Mouse (Mus musculus) urinary bladder, postnatal 14 days (tissue): Measurements from ENCODE around the gene Gnl1.

ENCODE experiments used
- DNase-seq: peaks from one replicate; pipeline ENCODE4 v3.0.0; 2021; ENCODE audit warnings: low spot score

Gnl1 gene

DNA sequence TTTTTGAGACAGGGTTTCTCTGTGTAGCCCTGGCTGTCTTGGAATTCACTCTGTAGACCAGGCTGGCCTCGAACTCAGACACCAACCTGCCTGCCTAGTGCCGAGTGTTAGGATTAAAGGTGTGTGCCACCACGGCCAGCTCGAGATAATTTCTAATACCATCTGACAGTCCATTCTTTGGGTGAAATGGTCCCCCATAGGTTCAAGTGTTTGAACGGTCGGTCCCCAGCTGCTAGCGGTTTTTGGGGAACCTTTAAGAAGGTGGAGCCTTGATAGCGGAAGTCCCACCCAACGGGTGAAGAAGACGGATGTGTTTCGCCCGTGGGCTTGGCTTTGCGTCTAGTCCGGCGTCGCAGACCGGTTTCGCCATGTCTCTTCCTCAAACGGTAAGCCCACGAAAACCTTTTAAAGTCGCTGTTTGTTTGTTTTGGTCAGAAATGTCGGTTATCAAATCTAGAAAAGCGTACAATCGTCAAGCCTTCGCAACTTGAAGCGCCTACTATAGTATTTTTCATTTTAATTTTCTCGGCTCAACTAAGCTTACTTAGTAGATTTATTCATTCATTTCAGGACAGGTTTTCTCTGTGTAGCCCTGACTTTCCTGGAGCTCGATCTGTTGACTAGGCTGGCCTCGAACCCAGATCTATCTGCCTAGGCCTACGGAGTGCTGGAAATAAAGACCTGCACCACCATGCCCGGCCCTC, 14.7 kb downstream of the Gnl1 start:
- peak; percentile 85 for DNase-seq

DNA sequence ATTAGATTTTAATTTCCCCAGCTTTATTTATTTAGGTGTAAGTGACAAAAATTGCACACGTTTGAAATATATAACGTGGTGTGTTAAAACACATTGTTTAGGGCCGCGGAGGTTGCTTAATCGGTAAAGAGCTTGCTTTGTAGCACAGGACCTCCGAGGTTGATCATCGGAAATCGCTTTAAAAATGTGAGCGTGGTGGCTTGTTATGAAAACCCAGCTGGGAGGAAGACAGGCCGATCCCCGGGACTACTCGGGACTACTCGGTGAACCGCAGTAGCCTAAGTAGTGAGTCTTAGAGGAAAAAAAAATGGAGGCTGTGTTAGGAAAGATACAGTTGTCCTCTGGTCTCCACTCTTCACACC, 15.2 kb downstream of the Gnl1 start:
- DNase-seq = no peak

DNA sequence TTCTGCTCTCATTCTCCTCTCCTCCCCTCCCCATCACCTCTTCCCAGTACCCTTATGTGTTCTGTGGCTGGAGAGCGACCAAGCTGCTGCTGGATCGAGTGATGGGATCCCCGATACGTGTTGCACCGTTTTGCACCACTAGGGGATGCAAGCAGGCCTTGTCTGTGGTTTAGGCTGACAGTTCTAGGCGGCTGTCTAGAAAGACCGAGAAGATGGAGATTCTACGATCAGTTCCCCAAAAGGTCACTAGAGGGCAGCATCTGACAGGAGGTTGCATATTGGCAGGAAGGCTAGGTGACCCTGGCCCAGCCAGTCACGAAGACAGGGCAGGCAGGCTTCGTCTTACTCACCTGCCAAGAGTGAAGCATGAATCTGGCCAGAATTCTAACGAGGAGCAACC, 17.3 kb downstream of the Gnl1 start:
- DNase-seq = peak; percentile 98

DNA sequence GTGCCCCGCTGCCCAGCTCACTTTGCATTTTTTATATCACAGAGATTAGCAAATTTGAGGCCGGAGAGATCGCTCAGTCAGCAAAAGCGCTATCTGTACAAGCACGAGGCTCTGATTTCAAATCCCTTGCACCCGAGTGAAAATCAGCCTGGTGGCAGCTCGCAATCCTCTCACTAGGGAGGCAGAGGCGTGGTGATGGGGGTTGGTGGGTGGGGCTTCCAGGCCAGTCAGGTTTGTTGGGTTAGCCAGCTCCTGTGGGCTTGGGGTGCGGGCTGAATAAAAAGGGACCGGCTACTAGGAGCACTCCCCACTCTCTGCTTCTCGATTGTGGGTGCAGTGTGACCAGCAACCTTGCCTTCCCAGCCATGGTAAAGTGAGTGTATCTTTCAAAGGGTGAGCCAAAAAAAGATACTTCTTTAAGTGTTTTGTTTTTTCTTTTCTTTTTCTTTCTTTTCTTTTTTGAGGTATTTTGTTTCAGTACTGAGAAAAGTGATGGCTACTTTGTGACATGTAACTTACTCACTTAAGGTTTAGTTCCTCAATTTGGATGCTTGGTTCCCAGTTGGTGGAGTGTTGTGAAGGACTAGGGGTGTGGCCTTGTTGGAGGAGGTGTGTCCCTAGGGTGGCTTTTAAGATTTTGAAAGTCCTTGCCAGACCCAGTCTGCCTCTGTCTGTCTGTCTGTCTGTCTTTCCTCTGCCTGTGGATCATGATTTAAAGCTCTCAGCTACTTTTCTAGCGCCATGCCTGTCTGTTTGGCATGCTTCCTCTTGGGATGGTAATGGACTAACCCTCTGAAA, 18.3 kb downstream of the Gnl1 start:
- DNase-seq = peak; percentile 40

DNA sequence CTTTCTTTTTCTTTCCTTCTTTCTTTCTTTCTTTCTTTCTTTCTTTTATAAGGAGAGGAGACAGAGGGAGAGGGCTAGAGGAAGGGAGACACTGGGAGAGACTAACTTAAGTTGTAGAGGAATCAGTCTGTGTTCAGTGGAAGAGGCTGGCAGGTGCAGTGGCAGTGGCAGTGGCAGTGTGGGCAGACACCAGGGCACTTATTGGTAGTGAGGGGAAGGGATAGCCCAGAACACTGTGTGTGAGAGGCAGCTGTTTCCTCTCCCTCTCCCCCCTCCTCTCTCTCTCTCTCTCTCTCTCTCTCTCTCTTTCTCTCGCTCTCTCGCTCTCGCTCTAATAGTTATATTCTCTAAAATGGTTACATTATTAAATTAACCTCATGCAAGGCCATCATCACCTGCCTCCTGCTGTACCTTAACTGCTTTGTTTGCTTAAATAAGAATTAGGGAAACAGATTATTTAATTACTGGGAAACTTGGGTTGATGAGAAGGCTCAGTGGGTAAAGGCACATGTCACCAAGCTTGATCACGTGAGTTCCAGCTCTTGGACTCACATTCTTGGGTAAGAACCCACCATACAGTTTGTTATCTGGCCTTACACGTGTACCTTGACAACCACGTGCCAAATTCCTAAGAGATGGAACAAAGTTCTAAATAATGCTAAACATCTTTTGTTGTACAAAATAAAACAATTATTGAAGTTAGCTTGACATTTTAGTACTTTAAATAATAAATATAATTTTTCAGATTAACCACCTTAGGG, 19.1 kb downstream of the Gnl1 start:
- DNase-seq = no peak

GRCm38 (mm10) chr17:35999356-35999755, 19.7 kb downstream of the Gnl1 start:
- DNase-seq = no peak

- no peak for DNase-seq
Measured at GRCm38 (mm10) chr17:36000349-36000748, 20.7 kb downstream of the Gnl1 start.

DNA sequence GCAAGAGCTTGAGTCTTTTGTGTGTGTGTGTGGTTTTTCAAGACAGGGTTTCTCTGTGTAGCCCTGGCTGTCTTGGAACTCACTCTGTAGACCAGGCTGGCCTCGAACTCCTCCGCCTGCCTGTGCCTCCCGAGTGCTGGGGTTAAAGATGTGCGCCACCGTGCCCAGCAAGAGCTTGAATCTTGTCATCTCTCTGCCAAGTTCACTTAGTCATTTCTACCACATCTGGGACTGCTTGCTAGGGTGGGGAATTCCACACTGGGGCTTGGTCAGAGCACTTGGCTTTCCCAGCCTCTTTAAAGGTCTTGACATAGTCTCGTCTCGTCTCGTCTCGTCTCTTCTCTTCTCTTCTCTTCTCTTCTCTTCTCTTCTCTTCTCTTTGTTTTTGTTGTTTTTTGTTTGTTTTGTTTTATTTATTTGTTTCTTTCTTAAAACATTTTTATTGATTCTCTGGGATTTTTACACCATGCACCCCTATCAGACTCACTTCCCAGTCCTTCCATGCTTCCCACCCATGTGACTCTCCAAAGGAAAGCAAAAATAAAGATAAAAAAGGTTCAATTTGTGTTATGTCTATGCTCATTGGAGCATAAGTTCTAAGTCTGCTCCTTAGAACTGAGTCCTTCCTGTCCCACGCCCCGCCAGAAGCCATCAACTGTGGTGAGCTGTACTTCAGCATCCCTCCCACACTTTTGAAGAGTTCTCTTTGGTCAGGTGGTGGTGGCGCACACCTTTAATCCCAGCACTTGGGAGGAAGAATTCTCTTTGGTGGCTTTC, 21.7 kb downstream of the Gnl1 start:
- no peak for DNase-seq

GRCm38 (mm10) chr17:36001966-36002365, 22.3 kb downstream of the Gnl1 start:
- no peak for DNase-seq

DNA sequence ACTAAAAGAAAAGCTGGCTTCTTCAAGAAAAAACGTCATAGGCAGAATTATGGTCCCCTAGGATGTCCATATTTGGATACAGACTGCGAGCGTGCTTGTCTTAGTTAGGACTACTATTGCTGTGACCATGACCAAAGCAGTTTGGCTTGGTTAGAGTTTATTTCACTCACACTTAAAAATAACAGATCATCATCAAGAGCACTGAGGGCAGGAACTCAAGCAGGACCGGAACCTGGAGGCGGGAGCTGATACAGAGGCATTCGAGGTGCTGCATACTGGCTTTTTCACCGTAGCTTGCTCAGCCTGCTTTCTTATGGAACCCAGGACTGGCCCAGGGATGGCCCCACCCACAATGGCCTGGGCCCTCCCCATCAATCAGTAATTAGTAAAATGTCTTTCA, 23.7 kb downstream of the Gnl1 start:
- DNase-seq = no peak

DNA sequence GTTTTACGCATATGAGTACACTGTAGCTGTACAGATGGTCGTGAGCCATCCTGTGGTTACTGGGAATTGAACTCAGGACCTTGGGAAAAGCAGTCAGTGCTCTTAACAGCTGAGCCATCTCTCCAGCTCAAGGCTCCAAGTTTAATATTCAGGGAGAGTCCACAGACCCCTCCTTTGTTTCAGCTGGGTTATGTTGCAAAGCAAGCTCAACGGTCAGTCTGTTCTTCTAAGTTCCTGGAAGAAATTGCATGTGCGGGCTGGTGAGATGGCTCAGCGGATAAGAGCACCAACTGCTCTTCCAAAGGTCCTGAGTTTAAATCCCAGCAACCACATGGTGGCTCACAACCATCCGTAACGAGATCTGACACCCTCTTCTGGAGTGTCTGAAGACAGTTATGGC, 24.8 kb downstream of the Gnl1 start:
- peak; percentile 27 for DNase-seq

DNA sequence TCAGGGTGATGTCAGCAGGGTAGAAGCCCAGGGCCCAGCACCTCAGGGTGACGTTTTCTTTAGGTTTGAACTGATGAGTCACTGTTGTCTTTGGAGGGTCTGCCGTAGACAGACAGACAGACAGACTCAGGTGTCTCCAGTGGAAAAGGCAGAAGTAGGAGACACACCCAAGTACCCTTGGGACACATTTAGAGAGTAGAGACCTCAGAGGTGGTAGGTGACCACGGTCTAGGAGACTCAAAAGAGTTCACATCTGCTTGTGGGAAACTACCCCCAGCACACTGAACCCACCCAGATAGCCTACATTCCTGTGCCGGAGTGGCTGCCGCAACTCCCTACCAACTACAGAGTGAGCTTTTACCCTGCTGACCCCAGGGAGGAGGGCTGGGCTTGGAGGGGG, 35.3 kb downstream of the Gnl1 start:
- no peak for DNase-seq

DNA sequence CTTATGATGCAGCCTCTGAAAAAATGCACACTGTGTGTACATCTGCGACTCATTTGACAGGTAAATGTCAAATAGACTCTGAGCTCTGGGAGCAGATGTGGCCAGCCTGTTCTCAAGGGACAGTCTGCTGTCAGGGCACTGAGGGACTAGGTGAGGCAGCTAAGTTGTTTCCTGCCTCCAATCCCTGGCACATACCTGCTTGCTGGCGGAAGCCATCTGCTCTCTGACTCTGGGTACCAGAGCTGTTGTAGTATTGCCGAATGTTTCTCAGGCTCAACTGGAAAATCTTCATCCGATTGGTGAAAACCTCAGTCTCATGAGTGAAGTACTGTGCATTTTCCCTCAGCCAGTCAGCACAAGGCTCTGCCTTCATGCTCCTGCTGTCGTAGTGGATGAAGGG, 37.4 kb downstream of the Gnl1 start:
- DNase-seq = no peak

DNA sequence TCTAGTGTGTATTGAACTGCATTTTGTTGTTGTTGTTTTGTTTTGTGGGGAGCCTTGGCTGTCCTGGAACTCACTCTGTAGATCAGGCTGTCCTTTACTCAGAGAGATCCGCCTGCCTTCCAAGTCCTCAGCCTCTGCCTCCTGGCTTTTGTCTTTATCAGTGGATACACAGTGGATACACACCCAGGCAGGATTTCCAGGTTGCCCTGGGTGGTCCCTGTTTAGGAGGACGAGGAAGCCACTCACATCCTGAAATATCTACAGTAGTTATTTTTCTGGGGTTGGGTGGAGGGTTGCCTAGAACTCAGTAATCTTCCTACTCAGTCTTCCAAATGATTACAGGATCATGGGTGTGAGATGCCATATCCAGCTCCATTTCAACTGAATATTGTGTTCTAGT, 39.3 kb downstream of the Gnl1 start:
- no peak for DNase-seq

GRCm38 (mm10) chr17:36019519-36019918, 39.9 kb downstream of the Gnl1 start:
- no peak for DNase-seq

DNA sequence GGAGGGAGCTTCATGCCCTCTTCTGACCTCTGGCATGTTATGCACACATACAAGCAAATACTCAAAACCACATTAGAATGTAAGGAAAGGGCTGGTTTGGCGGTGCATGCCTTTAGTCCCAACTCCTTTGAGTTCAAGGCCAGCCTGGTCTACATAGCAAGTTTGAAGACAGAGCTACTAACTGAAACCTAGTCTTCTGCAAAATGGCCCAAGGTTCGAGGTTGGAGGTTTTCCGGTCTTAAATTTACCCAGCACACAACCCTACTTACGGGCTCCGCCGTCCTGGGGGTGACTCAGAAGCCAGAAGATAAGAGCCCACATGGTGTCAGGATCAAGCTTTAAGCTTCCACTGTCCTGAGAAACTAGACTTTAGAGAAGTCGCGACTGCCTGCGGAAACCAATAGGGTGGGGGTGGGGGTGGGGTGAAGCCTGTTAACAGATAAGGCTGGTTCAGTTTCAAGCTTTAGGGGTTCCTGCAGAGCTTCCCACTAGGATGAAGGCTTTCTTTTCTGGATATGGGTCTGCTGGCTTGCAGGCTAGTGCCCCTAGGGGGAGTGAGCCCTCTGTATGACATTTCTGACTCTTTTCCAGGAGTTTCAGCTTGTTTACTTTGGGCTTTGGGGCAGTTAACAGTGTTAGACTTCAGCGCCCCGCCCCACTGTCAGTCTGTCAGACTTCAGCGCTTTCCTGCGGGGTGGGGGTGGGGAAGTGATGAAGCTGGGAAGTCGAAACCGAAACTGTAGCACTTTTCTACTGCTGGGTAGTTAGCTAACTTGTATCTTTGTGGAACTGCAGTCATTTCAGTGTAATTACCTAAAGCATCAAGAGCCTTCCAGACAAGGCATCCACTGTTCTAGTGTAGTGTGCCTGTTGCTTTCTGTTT, 40.8 kb downstream of the Gnl1 start, which contains the start of gene H2-T24:
Gene H2-T24 (minus strand): TSS at position 370 of the 883 bp plus-strand sequence.
- DNase-seq = peak; percentile 63

GRCm38 (mm10) chr17:36021309-36021708, 41.7 kb downstream of the Gnl1 start:
- DNase-seq = no peak

GRCm38 (mm10) chr17:36022098-36022497, 42.4 kb downstream of the Gnl1 start:
- DNase-seq = no peak

GRCm38 (mm10) chr17:36022922-36023321, 43.3 kb downstream of the Gnl1 start:
- DNase-seq = no peak

GRCm38 (mm10) chr17:36023710-36024654, 44.3 kb downstream of the Gnl1 start:
- DNase-seq = peak; percentile 53
